Mouse (Mus musculus): Measurements from ENCODE around the gene Gm9837.
A peak's percentile ranks its signal among the peaks of the same experiment; 100 is the strongest.
"Not testable (repeated sequence)": the region's sequence is repeated elsewhere in the genome, so short reads cannot be mapped to it uniquely, and the experiment has no call there.

The Gm9837 gene

GRCm38 (mm10) chr11:53456474-53457371 lies 13.6 kb downstream of the Gm9837 start, which contains the start of the genes Gm10447 and Shroom1:
TSS of gene Gm10447 (minus strand) at chr11:53457110.
TSS of gene Shroom1 (plus strand) at chr11:53457205.
- peak; percentile 63 for DNase-seq

- DNase-seq = no peak
Measured at GRCm38 (mm10) chr11:53453031-53453430, 17.2 kb downstream of the Gm9837 start.

GRCm38 (mm10) chr11:53452396-53452795 lies 17.9 kb downstream of the Gm9837 start:
- DNase-seq = peak; percentile 61 to 72

GRCm38 (mm10) chr11:53451361-53451760 lies 18.9 kb downstream of the Gm9837 start:
- no peak for DNase-seq

- DNase-seq = peak in 1 of 2 experiments; percentile 42
Measured at GRCm38 (mm10) chr11:53450070-53450705, 20.1 kb downstream of the Gm9837 start.

GRCm38 (mm10) chr11:53448529-53448928 lies 21.8 kb downstream of the Gm9837 start:
- peak; percentile 96 to 98 for DNase-seq

GRCm38 (mm10) chr11:53447996-53448395 lies 22.3 kb downstream of the Gm9837 start:
- DNase-seq = no peak

- DNase-seq = no peak
Measured at GRCm38 (mm10) chr11:53446183-53446582, 24.1 kb downstream of the Gm9837 start.

GRCm38 (mm10) chr11:53445562-53445961 lies 24.7 kb downstream of the Gm9837 start:
- no peak for DNase-seq

- DNase-seq = peak; percentile 56 to 65
Measured at GRCm38 (mm10) chr11:53443861-53444260, 26.4 kb downstream of the Gm9837 start.

GRCm38 (mm10) chr11:53441921-53442320 lies 28.4 kb downstream of the Gm9837 start:
- DNase-seq = no peak

- no peak for DNase-seq
Measured at GRCm38 (mm10) chr11:53436338-53436737, 33.9 kb downstream of the Gm9837 start.

- DNase-seq = no peak
Measured at GRCm38 (mm10) chr11:53435504-53435903, 34.8 kb downstream of the Gm9837 start.

GRCm38 (mm10) chr11:53433057-53433456 lies 37.2 kb downstream of the Gm9837 start:
- no peak for DNase-seq

GRCm38 (mm10) chr11:53431347-53432056 lies 38.8 kb downstream of the Gm9837 start:
- peak in 1 of 2 experiments; percentile 33 for DNase-seq

GRCm38 (mm10) chr11:53430670-53431346 lies 39.5 kb downstream of the Gm9837 start, which contains the start of the genes Uqcrq and Gdf9:
TSS of gene Uqcrq (minus strand) at chr11:53430831.
TSS of gene Gdf9 (plus strand) at chr11:53431023.
- DNase-seq = peak; percentile 100

GRCm38 (mm10) chr11:53430300-53430669 lies 40.0 kb downstream of the Gm9837 start:
- no peak for DNase-seq

GRCm38 (mm10) chr11:53429182-53429581 lies 41.1 kb downstream of the Gm9837 start:
- no peak for DNase-seq

- no peak for DNase-seq
Measured at GRCm38 (mm10) chr11:53428716-53429057, 41.6 kb downstream of the Gm9837 start.

- DNase-seq = no peak
Measured at GRCm38 (mm10) chr11:53427993-53428715, 42.1 kb downstream of the Gm9837 start.

- not testable (repeated sequence) for DNase-seq
Measured at GRCm38 (mm10) chr11:53426914-53427313, 43.4 kb downstream of the Gm9837 start.

All from cerebellum, postnatal 14 days (tissue).